Mouse (Mus musculus): ENCODE data around the gene Rab3ip.

- TF ChIP-seq EP300 (IDR thresholded peaks at IDR 0.05; ENCODE audit: low read depth) (no peak), CTCF (IDR thresholded peaks at IDR 0.05; ENCODE audit: low read depth) (no peak)
Measured at GRCm38 (mm10) chr10:116933794-116934193, 16.8 kb downstream of the Rab3ip start.
